Mouse (Mus musculus): Measurements from ENCODE around the gene Lmf1. TPM values are rescaled to one million over a fixed set of nuclear protein-coding genes. Genes with fewer than 3 reads are reported as not detected.
A peak's percentile ranks its signal among the peaks of the same experiment; 100 is the strongest.

Gene Lmf1
- polyA plus RNA-seq, 1 experiment from 2014 or later = 18.8 TPM

- peak overlapping the region; percentile 84 for H3K27ac ChIP-seq (ENCODE audit: low read depth, low read length)
- peak overlapping the region; percentile 67 for H3K9ac ChIP-seq (ENCODE audit: low read length)
- no peaks in the 10 kb centered on the region for H3K27me3 ChIP-seq (replicated peaks; ENCODE audit: control insufficient read depth, insufficient read depth, low read length)
- peaks cover 25% of the 10 kb centered on the region for H3K4me1 ChIP-seq (ENCODE audit: control insufficient read depth, insufficient read depth, low read length)
- no peaks in the 10 kb centered on the region for H3K36me3 ChIP-seq (ENCODE audit: control insufficient read depth, insufficient read depth, low read length)
- 4% methylated on average over 29 of the region's 29 CpGs for WGBS
- peak overlapping the region; percentile 64 for H3K4me2 ChIP-seq (ENCODE audit: low read length)
- ATAC-seq = peak; percentile 73
- DNase-seq (ENCODE audit: low spot score) = peak; percentile 77
- H3K4me3 ChIP-seq (ENCODE audit: low read depth, low read length) = peak overlapping the region; percentile 28
- no peaks in the 10 kb centered on the region for H3K9me3 ChIP-seq (replicated peaks; ENCODE audit: control insufficient read depth, low read length)
Observed at GRCm38 (mm10) chr17:25555666-25556629, 22.9 kb upstream of the Lmf1 start.

GRCm38 (mm10) chr17:25556630-25557354 is 22.1 kb upstream of the Lmf1 start:
- H3K4me3 ChIP-seq (ENCODE audit: low read depth, low read length) = peak overlapping the region; percentile 28
- no peaks in the 10 kb centered on the region for H3K9me3 ChIP-seq (replicated peaks; ENCODE audit: control insufficient read depth, low read length)
- peak overlapping the region; percentile 84 for H3K27ac ChIP-seq (ENCODE audit: low read depth, low read length)
- 12% methylated on average over 21 of the region's 21 CpGs for WGBS
- H3K9ac ChIP-seq (ENCODE audit: low read length) = peak overlapping the region; percentile 67
- no peaks in the 10 kb centered on the region for H3K27me3 ChIP-seq (replicated peaks; ENCODE audit: control insufficient read depth, insufficient read depth, low read length)
- H3K4me1 ChIP-seq (ENCODE audit: control insufficient read depth, insufficient read depth, low read length) = peaks cover 32% of the 10 kb centered on the region
- DNase-seq (ENCODE audit: low spot score) (peak; percentile 71), ATAC-seq (peak; percentile 35)
- peak overlapping the region; percentile 64 for H3K4me2 ChIP-seq (ENCODE audit: low read length)
- no peaks in the 10 kb centered on the region for H3K36me3 ChIP-seq (ENCODE audit: control insufficient read depth, insufficient read depth, low read length)

GRCm38 (mm10) chr17:25559634-25560033 is 19.3 kb upstream of the Lmf1 start:
- ATAC-seq (no peak), DNase-seq (ENCODE audit: low spot score) (no peak)
- peaks cover 48% of the 10 kb centered on the region for H3K4me1 ChIP-seq (ENCODE audit: control insufficient read depth, insufficient read depth, low read length)
- H3K4me3 ChIP-seq (ENCODE audit: low read depth, low read length) = no peak overlapping the region
- no peaks in the 10 kb centered on the region for H3K27me3 ChIP-seq (replicated peaks; ENCODE audit: control insufficient read depth, insufficient read depth, low read length)
- H3K9me3 ChIP-seq (replicated peaks; ENCODE audit: control insufficient read depth, low read length) = no peaks in the 10 kb centered on the region
- H3K27ac ChIP-seq (ENCODE audit: low read depth, low read length) = no peak overlapping the region; the same call in 1 of the 2 replicates
- H3K9ac ChIP-seq (ENCODE audit: low read length) = no peak overlapping the region
- H3K4me2 ChIP-seq (ENCODE audit: low read length) = no peak overlapping the region
- H3K36me3 ChIP-seq (ENCODE audit: control insufficient read depth, insufficient read depth, low read length) = no peaks in the 10 kb centered on the region
- WGBS = 5% methylated on average over 4 of the region's 4 CpGs

GRCm38 (mm10) chr17:25560554-25561222 is 18.2 kb upstream of the Lmf1 start:
- peak overlapping the region; percentile 90 for H3K27ac ChIP-seq (ENCODE audit: low read depth, low read length)
- H3K36me3 ChIP-seq (ENCODE audit: control insufficient read depth, insufficient read depth, low read length) = no peaks in the 10 kb centered on the region
- DNase-seq (ENCODE audit: low spot score) (peak; percentile 69), ATAC-seq (0 out of 2 replicates have a peak, but pooled peaks have one; percentile 22)
- WGBS = 19% methylated on average over 5 of the region's 5 CpGs
- no peak overlapping the region for H3K4me3 ChIP-seq (ENCODE audit: low read depth, low read length)
- no peaks in the 10 kb centered on the region for H3K27me3 ChIP-seq (replicated peaks; ENCODE audit: control insufficient read depth, insufficient read depth, low read length)
- peak overlapping the region; percentile 2; the same call in 1 of the 2 replicates for H3K9ac ChIP-seq (ENCODE audit: low read length)
- H3K4me2 ChIP-seq (ENCODE audit: low read length) = peak overlapping the region; percentile 0; the same call in 1 of the 2 replicates
- no peaks in the 10 kb centered on the region for H3K9me3 ChIP-seq (replicated peaks; ENCODE audit: control insufficient read depth, low read length)
- peaks cover 55% of the 10 kb centered on the region for H3K4me1 ChIP-seq (ENCODE audit: control insufficient read depth, insufficient read depth, low read length)

- H3K27ac ChIP-seq (ENCODE audit: low read depth, low read length) = peak overlapping the region; percentile 90
- DNase-seq (ENCODE audit: low spot score) (peak; percentile 94), ATAC-seq (peak; percentile 90)
- no peaks in the 10 kb centered on the region for H3K27me3 ChIP-seq (replicated peaks; ENCODE audit: control insufficient read depth, insufficient read depth, low read length)
- peak overlapping the region; percentile 2; the same call in 1 of the 2 replicates for H3K9ac ChIP-seq (ENCODE audit: low read length)
- no peak overlapping the region for H3K4me3 ChIP-seq (ENCODE audit: low read depth, low read length)
- no peaks in the 10 kb centered on the region for H3K36me3 ChIP-seq (ENCODE audit: control insufficient read depth, insufficient read depth, low read length)
- peak overlapping the region; percentile 0; the same call in 1 of the 2 replicates for H3K4me2 ChIP-seq (ENCODE audit: low read length)
- H3K9me3 ChIP-seq (replicated peaks; ENCODE audit: control insufficient read depth, low read length) = no peaks in the 10 kb centered on the region
- H3K4me1 ChIP-seq (ENCODE audit: control insufficient read depth, insufficient read depth, low read length) = peaks cover 52% of the 10 kb centered on the region
- 5% methylated on average over 16 of the region's 16 CpGs for WGBS
Observed at GRCm38 (mm10) chr17:25561223-25562028, 17.5 kb upstream of the Lmf1 start.

GRCm38 (mm10) chr17:25564481-25564880 is 14.4 kb upstream of the Lmf1 start:
- H3K9ac ChIP-seq (ENCODE audit: low read length) = no peak overlapping the region
- H3K4me1 ChIP-seq (ENCODE audit: control insufficient read depth, insufficient read depth, low read length) = peaks cover 56% of the 10 kb centered on the region
- H3K4me2 ChIP-seq (ENCODE audit: low read length) = no peak overlapping the region
- H3K27me3 ChIP-seq (replicated peaks; ENCODE audit: control insufficient read depth, insufficient read depth, low read length) = peaks cover 4% of the 10 kb centered on the region; the same call in 1 of the 2 replicates
- H3K27ac ChIP-seq (ENCODE audit: low read depth, low read length) = peak overlapping the region; percentile 3; the same call in 1 of the 2 replicates
- no peaks in the 10 kb centered on the region for H3K36me3 ChIP-seq (ENCODE audit: control insufficient read depth, insufficient read depth, low read length)
- no peaks in the 10 kb centered on the region for H3K9me3 ChIP-seq (replicated peaks; ENCODE audit: control insufficient read depth, low read length)
- DNase-seq (ENCODE audit: low spot score) (peak; percentile 54), ATAC-seq (no peak)
- H3K4me3 ChIP-seq (ENCODE audit: low read depth, low read length) = no peak overlapping the region
- WGBS = 42% methylated on average over 5 of the region's 5 CpGs

- DNase-seq (ENCODE audit: low spot score) (peak; percentile 70), ATAC-seq (no peak)
- no peaks in the 10 kb centered on the region for H3K9me3 ChIP-seq (replicated peaks; ENCODE audit: control insufficient read depth, low read length)
- H3K27ac ChIP-seq (ENCODE audit: low read depth, low read length) = peak overlapping the region; percentile 52; the same call in 1 of the 2 replicates
- WGBS = 23% methylated on average over 6 of the region's 6 CpGs
- H3K4me1 ChIP-seq (ENCODE audit: control insufficient read depth, insufficient read depth, low read length) = peaks cover 59% of the 10 kb centered on the region
- peak overlapping the region; percentile 16 for H3K4me2 ChIP-seq (ENCODE audit: low read length)
- no peaks in the 10 kb centered on the region for H3K36me3 ChIP-seq (ENCODE audit: control insufficient read depth, insufficient read depth, low read length)
- 0 out of 2 replicates have a peak overlapping the region, but pooled peaks have one; percentile 1 for H3K4me3 ChIP-seq (ENCODE audit: low read depth, low read length)
- H3K9ac ChIP-seq (ENCODE audit: low read length) = peak overlapping the region; percentile 14; the same call in 1 of the 2 replicates
- peaks cover 12% of the 10 kb centered on the region for H3K27me3 ChIP-seq (replicated peaks; ENCODE audit: control insufficient read depth, insufficient read depth, low read length)
Observed at GRCm38 (mm10) chr17:25565244-25565643, 13.6 kb upstream of the Lmf1 start.

All from forebrain, embryonic 14.5 days (tissue).